In genomic region chr8:12545236-12545635, GRCm38 (mm10) we compare ENCODE assay signal across 21 mouse cellular contexts. TPM values are rescaled to one million over a fixed set of nuclear protein-coding genes. Genes with fewer than 3 reads are reported as not detected.
"Had no signal": no experiment of that assay in that cellular context is flagged by ENCODE, and none has a peak within 500 bp of the region (broad histone marks: within the 10 kb centered on the region; RNA-seq: fewer than 3 reads in every experiment).

No protein-coding gene starts in this region.

- H3K4me3 ChIP-seq: limb, embryonic 12.5 days; limb, embryonic 15.5 days; midbrain, embryonic 13.5 days; myocyte; neural tube, embryonic 13.5 days had no signal

- ATAC-seq: liver, postnatal 0 days; lung, postnatal 0 days; midbrain, embryonic 13.5 days had no signal

- H3K4me1 ChIP-seq: limb, embryonic 15.5 days had no signal

- H3K4me2 ChIP-seq: limb, embryonic 12.5 days; limb, embryonic 15.5 days; liver, embryonic 11.5 days; lung, embryonic 14.5 days; midbrain, embryonic 13.5 days; neural tube, embryonic 13.5 days had no signal

- H3K36me3 ChIP-seq: limb, embryonic 12.5 days; limb, embryonic 15.5 days; midbrain, embryonic 13.5 days; neural tube, embryonic 13.5 days had no signal

- H3K27ac ChIP-seq: kidney, postnatal 0 days; limb, embryonic 12.5 days; limb, embryonic 15.5 days; liver, embryonic 14.5 days; macrophage; midbrain, embryonic 13.5 days; neural tube, embryonic 13.5 days had no signal

- DNase-seq: kidney, postnatal 36 days; left cerebral cortex, postnatal 4 days; liver, postnatal 0 days; lung, embryonic 14.5 days; retina, postnatal 1 day; thymus, adult 18-20 months; thymus, postnatal 36 days had no signal

- H3K9me3 ChIP-seq: limb, embryonic 12.5 days; limb, embryonic 15.5 days; midbrain, embryonic 13.5 days; neural tube, embryonic 13.5 days had no signal

- H3K9ac ChIP-seq: limb, embryonic 12.5 days; limb, embryonic 15.5 days; liver, embryonic 14.5 days; liver, postnatal 0 days; lung, embryonic 14.5 days; midbrain, embryonic 13.5 days; neural tube, embryonic 13.5 days had no signal

RNA-seq across cellular contexts. Expression of gene Spaca7, which starts 27.6 kb away (rescaled TPM):
- polyA plus RNA-seq: limb, embryonic 12.5 days; limb, embryonic 15.5 days; liver, embryonic 11.5 days; liver, embryonic 14.5 days; liver, postnatal 0 days; lung, embryonic 14.5 days; lung, postnatal 0 days; macrophage; midbrain, embryonic 13.5 days; myocyte; neural tube, embryonic 13.5 days; small intestine, adult 2 months; spleen, adult 2 months; stomach, embryonic 16.5 days; urinary bladder, adult 2 months had no signal
